Mouse (Mus musculus): ENCODE data around the gene Itgad. TPM values are rescaled to one million over a fixed set of nuclear protein-coding genes. Genes with fewer than 3 reads are reported as not detected.
A peak's percentile ranks its signal among the peaks of the same experiment; 100 is the strongest.

The Itgad gene
- polyA plus RNA-seq, 2 experiments, result not detected

GRCm38 (mm10) chr7:128240131-128240784, 86.1 kb downstream of the Itgad start:
- ATAC-seq (ENCODE audit: low FRiP score, low read depth), result no peak
- peaks cover 43% of the 10 kb centered on the region for H3K36me3 ChIP-seq (ENCODE audit: control insufficient read depth, insufficient read depth, low read length)
- TF ChIP-seq POLR2A (IDR thresholded peaks at IDR 0.05; ENCODE audit: borderline replicate concordance, extremely low read depth, insufficient read depth, insufficient read length), result no peak
- H3K4me1 ChIP-seq (ENCODE audit: control insufficient read depth, insufficient read depth, low read length), result peaks cover 13% of the 10 kb centered on the region
- no peak for DNase-seq (ENCODE audit: low spot score)
- no peak overlapping the region for H3K27ac ChIP-seq (replicated peaks; ENCODE audit: low read depth, low read length)
- H3K9ac ChIP-seq (ENCODE audit: low read depth, low read length, severe bottlenecking), result no peak overlapping the region
- H3K4me2 ChIP-seq (replicated peaks; ENCODE audit: low read depth, low read length, severe bottlenecking), result no peak overlapping the region
- H3K27me3 ChIP-seq (ENCODE audit: control insufficient read depth, insufficient read depth, low read length), result no peaks in the 10 kb centered on the region
- WGBS, result 93% methylated on average over 23 of the region's 27 CpGs
- H3K9me3 ChIP-seq (ENCODE audit: control insufficient read depth, low read length), result no peaks in the 10 kb centered on the region
- H3K4me3 ChIP-seq (replicated peaks; ENCODE audit: low read length), result no peak overlapping the region

DNA sequence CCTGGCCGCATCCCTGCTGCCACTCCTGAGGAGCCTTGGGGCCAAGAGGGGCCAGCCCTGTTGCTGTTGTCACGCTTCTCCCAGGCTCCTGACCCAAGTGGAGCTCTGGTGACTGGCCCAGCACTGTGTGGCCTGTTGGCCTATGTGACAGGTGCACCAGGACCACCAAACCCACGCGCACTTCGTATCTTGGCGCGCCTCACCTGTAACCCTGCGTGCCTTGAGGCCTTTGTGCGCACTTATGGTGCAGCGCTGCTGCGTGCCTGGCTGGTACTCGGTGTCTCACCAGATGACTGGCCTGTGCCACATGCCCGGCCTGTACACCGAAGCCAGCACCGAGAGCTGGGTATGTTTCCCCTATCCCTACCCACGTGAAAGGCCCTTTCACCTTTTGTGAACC, 88.2 kb downstream of the Itgad start:
- DNase-seq (ENCODE audit: low spot score) (no peak), ATAC-seq (ENCODE audit: low FRiP score, low read depth) (no peak)
- 95% methylated on average over 16 of the region's 16 CpGs for WGBS
- peaks cover 39% of the 10 kb centered on the region for H3K36me3 ChIP-seq (ENCODE audit: control insufficient read depth, insufficient read depth, low read length)
- no peak overlapping the region for H3K27ac ChIP-seq (replicated peaks; ENCODE audit: low read depth, low read length)
- no peak for TF ChIP-seq POLR2A (IDR thresholded peaks at IDR 0.05; ENCODE audit: borderline replicate concordance, extremely low read depth, insufficient read depth, insufficient read length)
- no peaks in the 10 kb centered on the region for H3K9me3 ChIP-seq (ENCODE audit: control insufficient read depth, low read length)
- H3K9ac ChIP-seq (ENCODE audit: low read depth, low read length, severe bottlenecking), result no peak overlapping the region
- H3K4me1 ChIP-seq (ENCODE audit: control insufficient read depth, insufficient read depth, low read length), result peaks cover 18% of the 10 kb centered on the region
- no peak overlapping the region for H3K4me2 ChIP-seq (replicated peaks; ENCODE audit: low read depth, low read length, severe bottlenecking)
- no peak overlapping the region for H3K4me3 ChIP-seq (replicated peaks; ENCODE audit: low read length)
- no peaks in the 10 kb centered on the region for H3K27me3 ChIP-seq (ENCODE audit: control insufficient read depth, insufficient read depth, low read length)

GRCm38 (mm10) chr7:128243921-128244320, 89.7 kb downstream of the Itgad start:
- Histone ChIP-seq H3K9me3 (ENCODE audit: control insufficient read depth, low read length) (no peaks in the 10 kb centered on the region), H3K27ac (replicated peaks; ENCODE audit: low read depth, low read length) (no peak overlapping the region), H3K4me1 (ENCODE audit: control insufficient read depth, insufficient read depth, low read length) (peaks cover 24% of the 10 kb centered on the region), H3K4me3 (replicated peaks; ENCODE audit: low read length) (no peak overlapping the region), H3K36me3 (ENCODE audit: control insufficient read depth, insufficient read depth, low read length) (peaks cover 41% of the 10 kb centered on the region), H3K9ac (ENCODE audit: low read depth, low read length, severe bottlenecking) (no peak overlapping the region), H3K4me2 (replicated peaks; ENCODE audit: low read depth, low read length, severe bottlenecking) (no peak overlapping the region), H3K27me3 (ENCODE audit: control insufficient read depth, insufficient read depth, low read length) (no peaks in the 10 kb centered on the region)
- WGBS, result 71% methylated on average over 10 of the region's 10 CpGs
- DNase-seq (ENCODE audit: low spot score), result no peak
- no peak for ATAC-seq (ENCODE audit: low FRiP score, low read depth)
- TF ChIP-seq POLR2A (IDR thresholded peaks at IDR 0.05; ENCODE audit: borderline replicate concordance, extremely low read depth, insufficient read depth, insufficient read length), result no peak

DNA sequence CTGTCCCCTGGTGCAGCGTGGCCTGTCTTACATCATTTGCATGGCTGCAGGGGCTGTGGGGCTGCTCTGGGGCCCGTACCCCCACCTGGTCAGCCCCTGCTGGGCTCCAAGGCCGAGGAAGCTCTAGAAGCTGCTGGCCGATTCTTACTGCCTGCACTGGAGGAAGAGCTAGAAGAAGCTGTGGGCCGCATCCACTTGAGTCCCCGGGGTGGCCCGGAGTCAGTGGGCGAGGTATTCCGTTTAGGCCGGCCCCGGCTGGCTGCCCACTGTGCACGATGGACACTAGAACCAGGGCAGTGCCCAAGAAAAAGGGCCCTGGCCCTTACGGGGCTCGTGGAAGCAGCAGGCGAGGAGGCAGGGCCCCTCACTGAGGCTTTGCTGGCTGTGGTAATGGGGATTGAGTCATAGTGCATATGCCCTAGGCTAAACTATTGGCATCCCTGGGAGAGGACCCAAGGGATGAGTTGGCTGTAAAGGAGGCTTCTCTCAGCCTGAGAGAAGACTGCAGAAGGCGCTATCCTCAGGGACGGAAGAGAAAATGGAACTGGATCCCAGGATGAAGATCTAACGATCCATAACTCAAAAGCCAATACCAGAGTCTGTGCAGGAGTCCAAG, 90.3 kb downstream of the Itgad start:
- no peak for ATAC-seq (ENCODE audit: low FRiP score, low read depth)
- H3K27ac ChIP-seq (replicated peaks; ENCODE audit: low read depth, low read length), result no peak overlapping the region
- H3K4me2 ChIP-seq (replicated peaks; ENCODE audit: low read depth, low read length, severe bottlenecking), result no peak overlapping the region
- H3K36me3 ChIP-seq (ENCODE audit: control insufficient read depth, insufficient read depth, low read length), result peaks cover 47% of the 10 kb centered on the region
- no peak overlapping the region for H3K4me3 ChIP-seq (replicated peaks; ENCODE audit: low read length)
- no peak for DNase-seq (ENCODE audit: low spot score)
- 84% methylated on average over 18 of the region's 18 CpGs for WGBS
- no peak overlapping the region for H3K9ac ChIP-seq (ENCODE audit: low read depth, low read length, severe bottlenecking)
- H3K9me3 ChIP-seq (ENCODE audit: control insufficient read depth, low read length), result no peaks in the 10 kb centered on the region
- no peaks in the 10 kb centered on the region for H3K27me3 ChIP-seq (ENCODE audit: control insufficient read depth, insufficient read depth, low read length)
- H3K4me1 ChIP-seq (ENCODE audit: control insufficient read depth, insufficient read depth, low read length), result peaks cover 18% of the 10 kb centered on the region
- TF ChIP-seq POLR2A (IDR thresholded peaks at IDR 0.05; ENCODE audit: borderline replicate concordance, extremely low read depth, insufficient read depth, insufficient read length), result no peak

DNA sequence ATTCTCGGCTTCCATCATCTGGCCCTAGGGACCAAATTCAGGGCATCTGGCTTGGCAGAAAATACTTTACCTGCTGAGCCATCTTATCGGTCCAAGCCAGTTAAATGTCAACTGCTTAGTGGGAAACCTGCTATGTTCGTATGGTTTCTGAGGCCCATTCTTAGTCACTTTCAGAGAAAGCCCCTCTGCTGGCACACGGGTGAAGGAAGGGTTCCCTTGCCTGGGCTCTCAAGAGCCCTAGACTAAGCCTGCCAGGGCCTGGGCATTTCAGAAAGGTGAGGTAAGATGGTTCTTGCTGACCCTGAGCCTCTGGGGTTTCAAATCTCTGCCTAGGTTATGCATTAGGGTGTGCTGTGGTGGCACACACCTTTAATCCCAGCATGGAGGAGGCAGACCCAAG, 91.4 kb downstream of the Itgad start:
- Histone ChIP-seq H3K4me2 (replicated peaks; ENCODE audit: low read depth, low read length, severe bottlenecking) (peak overlapping the region; percentile 56; the same call in 1 of the 2 replicates), H3K4me3 (replicated peaks; ENCODE audit: low read length) (no peak overlapping the region), H3K9me3 (ENCODE audit: control insufficient read depth, low read length) (no peaks in the 10 kb centered on the region), H3K27me3 (ENCODE audit: control insufficient read depth, insufficient read depth, low read length) (no peaks in the 10 kb centered on the region), H3K4me1 (ENCODE audit: control insufficient read depth, insufficient read depth, low read length) (peaks cover 18% of the 10 kb centered on the region), H3K36me3 (ENCODE audit: control insufficient read depth, insufficient read depth, low read length) (peaks cover 47% of the 10 kb centered on the region), H3K9ac (ENCODE audit: low read depth, low read length, severe bottlenecking) (no peak overlapping the region), H3K27ac (replicated peaks; ENCODE audit: low read depth, low read length) (peak overlapping the region; percentile 79; the same call in 1 of the 2 replicates)
- 80% methylated on average over 4 of the region's 4 CpGs for WGBS
- no peak for TF ChIP-seq POLR2A (IDR thresholded peaks at IDR 0.05; ENCODE audit: borderline replicate concordance, extremely low read depth, insufficient read depth, insufficient read length)
- DNase-seq (ENCODE audit: low spot score) (no peak), ATAC-seq (ENCODE audit: low FRiP score, low read depth) (no peak)
